Mouse (Mus musculus): Measurements from ENCODE around the gene Gm43191.

Gene Gm43191

GRCm38 (mm10) chr3:116622641-116623040, 58.4 kb downstream of the Gm43191 start:
- DNase-seq (ENCODE audit: low spot score): no peak

DNA sequence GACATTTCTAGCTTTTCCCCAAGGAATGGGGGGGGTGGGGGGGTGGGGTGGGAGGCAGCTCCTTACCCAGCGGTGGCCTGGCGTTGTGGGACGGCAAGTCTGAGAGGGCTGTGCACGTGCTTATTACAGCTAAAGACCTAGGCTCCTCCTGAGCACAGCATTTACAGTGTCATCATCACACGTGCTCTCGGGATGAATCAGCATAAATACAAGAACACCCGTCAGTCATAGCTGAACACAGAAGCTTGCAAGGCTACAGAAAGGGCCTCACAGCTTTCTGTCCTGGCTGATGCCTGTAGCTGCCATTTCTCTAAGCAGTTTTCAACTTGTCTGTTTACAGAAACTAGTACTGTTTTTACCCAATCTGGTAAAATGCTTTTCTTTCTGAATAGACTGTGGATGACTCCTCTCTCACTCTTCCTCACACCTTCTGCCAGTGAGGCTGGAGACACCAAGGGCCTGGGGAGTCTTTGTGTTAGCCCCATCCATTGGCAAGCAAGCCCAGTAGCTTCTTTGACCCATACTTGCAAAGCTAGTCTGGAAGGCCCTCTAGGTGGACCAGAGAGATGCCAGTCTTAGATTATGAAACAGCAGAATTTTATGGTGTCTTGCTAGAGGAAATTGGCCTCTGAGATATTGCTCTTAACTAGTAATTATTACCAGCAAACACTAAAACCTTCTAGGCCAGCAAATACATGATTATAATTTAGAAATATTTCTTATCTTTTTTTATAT, 60.3 kb downstream of the Gm43191 start:
- DNase-seq (ENCODE audit: low spot score): no peak

DNA sequence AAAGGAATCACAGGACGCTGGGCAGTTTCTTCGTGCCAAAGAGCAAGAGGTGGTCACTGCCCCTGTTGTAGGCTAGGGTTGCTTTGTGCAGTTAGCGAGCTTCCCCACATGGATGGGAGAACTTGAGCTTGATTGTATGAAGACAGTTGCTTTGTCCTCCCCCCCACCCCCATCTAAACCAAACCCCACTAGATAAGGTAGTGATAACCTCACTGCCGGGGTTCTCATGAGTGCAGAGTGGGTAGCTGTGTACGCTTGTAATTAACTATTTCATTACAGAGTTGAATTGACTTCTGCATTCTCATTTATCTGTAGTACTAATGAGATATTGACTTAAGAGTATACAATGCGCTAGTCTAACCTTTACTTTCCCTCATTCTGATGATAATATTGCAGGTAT, 62.2 kb downstream of the Gm43191 start:
- DNase-seq (ENCODE audit: low spot score): no peak

DNA sequence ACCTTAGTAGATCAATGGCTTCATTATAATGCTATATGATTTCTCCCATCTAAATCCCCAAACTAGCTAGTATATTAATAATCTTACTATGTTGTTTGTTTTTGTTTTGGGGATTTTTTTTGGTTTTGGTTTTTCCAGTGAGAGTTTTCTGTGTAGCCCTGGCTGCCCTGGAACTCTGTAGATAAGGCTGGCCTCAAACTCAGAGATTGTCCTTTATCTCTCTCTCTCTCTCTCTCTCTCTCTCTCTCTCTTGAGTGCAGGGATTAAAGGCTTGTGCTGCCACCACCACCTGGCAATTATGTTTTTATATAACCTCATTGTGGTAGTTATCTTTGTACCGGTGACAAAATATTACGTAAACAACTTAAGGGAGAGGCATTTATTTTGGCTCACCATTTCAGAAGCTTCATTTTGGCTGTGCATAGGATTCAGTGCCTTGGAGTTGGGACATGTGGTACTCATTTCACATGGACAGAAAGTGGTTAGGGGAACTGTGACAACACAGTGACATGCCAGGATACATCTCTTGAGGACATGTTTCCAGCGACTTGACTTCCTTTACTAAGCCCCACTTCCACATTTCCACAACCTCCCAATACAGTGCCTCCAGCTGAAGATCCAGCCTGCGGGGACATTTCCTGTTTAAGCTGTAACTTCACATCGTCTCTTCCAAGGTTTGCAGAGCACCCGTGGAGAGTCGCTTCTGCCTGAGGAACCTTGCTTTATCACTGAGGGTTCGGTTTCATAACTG, 65.6 kb downstream of the Gm43191 start:
- DNase-seq (ENCODE audit: low spot score): no peak

DNA sequence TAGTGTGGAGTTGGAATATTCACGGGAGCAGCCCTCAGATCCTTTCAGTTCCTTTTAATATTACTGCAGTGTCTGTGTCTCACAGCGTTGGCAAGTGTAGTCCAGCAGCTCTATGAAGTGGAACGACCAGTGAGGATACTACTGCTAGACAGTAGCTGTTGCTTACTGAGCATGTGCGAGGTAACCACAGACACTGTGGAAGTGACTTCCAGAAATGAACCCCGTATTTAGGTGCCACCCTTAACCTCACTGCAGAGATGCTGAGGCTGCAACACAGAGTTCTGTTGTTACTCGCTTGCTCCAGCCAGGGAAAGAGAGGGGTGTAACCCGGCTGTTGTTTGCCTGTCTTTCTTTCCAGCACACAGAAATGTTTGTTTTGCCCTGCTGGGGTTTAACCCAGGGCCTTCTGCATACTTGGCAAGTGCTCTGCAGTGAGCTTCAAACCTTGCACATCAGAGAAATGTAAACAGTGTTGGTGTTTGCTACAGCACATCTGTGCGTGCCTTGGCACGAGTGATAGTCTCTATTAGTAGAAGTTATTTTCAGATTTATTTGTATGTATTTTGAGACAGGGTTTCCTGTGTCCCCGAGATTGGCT, 66.7 kb downstream of the Gm43191 start, which contains the start of gene Trmt13:
Gene Trmt13 (minus strand): TSS at position 293 of the 598 bp plus-strand sequence.
- no peak for DNase-seq (ENCODE audit: low spot score)

DNA sequence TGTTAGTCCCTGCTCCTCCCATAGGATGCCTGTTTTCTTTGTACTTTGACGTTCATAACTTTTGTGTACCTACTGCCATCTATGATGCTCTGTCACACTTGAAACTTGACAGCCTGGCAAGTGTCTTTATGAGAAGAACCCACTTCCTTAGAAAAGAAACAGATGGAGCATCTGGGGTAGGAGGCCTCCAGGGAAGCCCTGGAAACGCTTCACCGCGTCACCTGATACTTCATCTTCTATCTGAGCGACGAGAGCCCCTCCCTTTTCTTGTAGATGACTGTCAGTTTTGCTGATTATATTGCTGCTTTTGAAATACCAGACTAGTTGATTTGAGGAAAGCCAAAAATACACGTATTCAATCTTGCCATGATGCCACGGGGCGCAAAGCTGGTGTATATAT, 76.5 kb downstream of the Gm43191 start:
- no peak for DNase-seq (ENCODE audit: low spot score)

- DNase-seq (ENCODE audit: low spot score): no peak
Observed at GRCm38 (mm10) chr3:116601781-116602180, 79.3 kb downstream of the Gm43191 start.

DNA sequence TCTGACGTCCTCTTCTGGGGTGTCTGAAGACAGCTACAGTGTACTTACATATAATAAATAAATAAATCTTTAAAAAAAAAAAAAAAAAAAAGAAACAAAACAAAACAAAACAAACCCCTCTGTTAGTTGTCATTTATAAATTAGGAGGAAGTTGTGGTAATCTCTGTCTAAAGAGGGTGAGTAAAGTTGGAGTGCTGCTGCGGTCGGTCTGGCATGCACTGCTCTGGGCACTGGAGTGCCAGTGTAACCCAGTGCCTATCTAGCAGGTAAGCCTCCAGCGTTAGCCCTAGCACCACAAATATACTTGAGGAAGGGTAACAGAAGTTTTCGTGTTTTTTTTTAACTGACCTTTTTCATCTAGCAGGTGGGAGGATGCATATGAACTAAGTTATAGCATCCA, 80.1 kb downstream of the Gm43191 start:
- DNase-seq (ENCODE audit: low spot score): no peak

DNA sequence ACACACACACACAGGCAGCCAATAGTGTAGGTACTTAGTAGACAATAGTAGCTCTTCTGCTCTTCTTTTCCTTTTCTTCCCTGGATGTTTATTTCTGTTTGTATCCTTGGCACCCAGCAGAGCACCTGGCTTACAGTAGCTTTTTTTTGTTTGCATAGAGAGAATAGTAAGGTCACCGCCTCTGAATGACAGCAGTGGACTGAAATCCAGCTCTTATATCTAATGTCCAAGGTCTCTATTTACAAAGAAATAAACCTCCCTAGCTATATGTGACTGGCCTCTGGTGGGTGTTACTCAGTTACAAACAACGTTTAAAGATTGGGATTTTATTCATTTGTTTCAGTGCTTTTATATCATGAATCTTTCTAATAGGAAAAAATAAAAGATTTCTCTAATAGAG, 81.4 kb downstream of the Gm43191 start:
- no peak for DNase-seq (ENCODE audit: low spot score)

GRCm38 (mm10) chr3:116595603-116595991, 85.5 kb downstream of the Gm43191 start:
- no peak for DNase-seq (ENCODE audit: low spot score)

DNA sequence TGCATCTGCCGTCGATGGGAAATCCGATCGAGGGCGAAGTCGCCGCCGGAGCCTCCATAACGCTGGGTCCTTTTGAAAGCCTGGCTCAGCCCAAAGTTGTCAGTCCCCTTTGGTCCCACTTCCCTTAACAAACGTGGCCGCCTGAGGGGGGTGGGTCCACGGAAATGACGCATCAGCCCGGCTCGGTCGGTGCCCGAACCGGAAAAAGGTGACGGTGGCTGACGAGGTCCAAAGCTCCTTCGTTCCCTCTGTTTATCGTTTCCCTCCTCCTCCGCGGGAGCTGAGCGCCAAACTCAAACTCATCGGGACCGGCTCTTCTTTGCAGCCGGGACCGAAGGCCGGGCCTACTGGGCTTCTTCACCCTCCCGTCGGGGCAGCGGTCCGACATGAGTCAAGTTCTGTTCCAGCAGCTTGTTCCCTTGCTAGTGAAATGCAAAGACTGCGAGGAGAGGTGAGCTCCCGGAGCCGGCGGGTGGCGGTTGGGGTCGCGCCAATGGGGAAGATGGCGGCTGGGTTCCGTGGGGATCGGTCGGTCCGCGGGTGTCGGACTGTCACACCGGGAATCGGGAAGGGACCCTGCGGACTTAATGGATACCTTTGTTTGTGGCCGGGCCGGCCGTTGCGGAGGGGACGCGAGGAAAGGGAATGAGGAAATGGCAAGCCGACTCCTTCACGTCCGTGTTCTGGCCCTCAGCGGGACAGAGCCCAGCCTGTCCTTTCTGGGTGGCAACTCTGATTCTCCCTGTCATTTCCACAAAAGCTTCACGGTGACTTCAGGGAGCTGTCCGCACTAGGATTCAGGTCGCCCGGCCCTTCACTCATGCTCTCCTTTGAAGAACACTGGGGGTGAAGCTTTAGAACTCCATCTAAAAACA, 86.1 kb downstream of the Gm43191 start, which contains the start of gene Sass6:
Gene Sass6 (plus strand): TSS at position 255 of the 875 bp plus-strand sequence.
- peak; percentile 95 for DNase-seq (ENCODE audit: low spot score)

DNA sequence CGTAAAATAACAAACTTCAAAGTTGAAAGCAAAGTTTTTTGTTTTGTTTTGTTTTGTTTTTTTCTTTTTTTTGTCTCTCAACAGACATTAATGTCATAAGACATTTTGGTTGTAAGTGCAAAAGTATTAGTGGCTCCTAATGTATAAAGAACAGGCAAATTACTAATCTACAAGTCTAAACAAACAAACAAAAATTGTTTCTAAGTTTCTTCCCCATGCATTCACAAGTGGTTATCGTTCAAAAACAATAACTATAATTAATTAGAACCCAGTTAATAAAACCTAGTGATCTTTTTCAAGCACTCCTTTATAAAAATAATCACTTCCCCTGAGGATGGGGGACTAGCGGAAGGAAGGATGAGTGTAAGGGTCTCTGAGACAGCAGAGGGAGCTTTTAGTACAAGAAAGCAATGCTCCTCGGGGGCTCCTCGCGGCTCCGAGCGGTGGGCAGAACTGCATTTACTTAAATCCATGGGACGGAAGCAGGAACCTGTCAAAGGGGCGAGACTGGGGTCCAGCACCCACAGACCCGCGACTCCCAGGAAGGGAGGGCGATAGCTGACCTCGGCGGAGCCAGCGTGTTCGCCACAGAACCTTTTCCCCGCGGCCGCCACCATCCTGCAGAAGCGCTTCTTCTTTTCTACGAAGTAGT, 86.9 kb downstream of the Gm43191 start:
- DNase-seq (ENCODE audit: low spot score): no peak

Data from spleen, adult 12 weeks (tissue).